Mouse (Mus musculus): ENCODE measurements around the gene Lpcat2b. TPM values are rescaled to one million over a fixed set of nuclear protein-coding genes. Genes with fewer than 3 reads are reported as not detected.

Gene Lpcat2b
- total RNA-seq (2023; ENCODE audit: inconsistent age), result not detected in 4 replicates

DNA sequence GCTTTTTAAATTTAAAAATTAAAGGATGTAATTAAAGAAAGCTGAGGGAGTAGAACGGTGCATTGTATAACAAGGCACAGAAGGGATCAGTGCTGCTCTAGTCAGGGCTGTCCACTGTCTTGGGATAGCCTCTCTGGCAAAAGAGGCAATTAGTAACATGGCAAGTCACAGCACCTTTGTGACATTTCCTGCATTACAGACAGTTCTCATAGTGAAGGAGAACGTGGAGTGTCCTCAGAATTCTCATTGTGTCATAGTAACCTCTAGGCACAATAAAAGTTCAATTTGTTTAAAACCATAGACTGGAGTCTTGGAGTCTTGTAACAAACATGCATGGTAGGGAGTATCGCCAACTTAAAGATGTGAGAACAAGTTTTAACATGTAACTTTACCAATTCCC is at the start of gene Lpcat2b:
Gene Lpcat2b (plus strand): TSS at position 301 of the 400 bp plus-strand sequence.

GRCm38 (mm10) chr5:107402436-107402835 is 28.9 kb upstream of the Lpcat2b start, which contains the start of gene Ephx4:
TSS of gene Ephx4 (plus strand) at chr5:107402736.

DNA sequence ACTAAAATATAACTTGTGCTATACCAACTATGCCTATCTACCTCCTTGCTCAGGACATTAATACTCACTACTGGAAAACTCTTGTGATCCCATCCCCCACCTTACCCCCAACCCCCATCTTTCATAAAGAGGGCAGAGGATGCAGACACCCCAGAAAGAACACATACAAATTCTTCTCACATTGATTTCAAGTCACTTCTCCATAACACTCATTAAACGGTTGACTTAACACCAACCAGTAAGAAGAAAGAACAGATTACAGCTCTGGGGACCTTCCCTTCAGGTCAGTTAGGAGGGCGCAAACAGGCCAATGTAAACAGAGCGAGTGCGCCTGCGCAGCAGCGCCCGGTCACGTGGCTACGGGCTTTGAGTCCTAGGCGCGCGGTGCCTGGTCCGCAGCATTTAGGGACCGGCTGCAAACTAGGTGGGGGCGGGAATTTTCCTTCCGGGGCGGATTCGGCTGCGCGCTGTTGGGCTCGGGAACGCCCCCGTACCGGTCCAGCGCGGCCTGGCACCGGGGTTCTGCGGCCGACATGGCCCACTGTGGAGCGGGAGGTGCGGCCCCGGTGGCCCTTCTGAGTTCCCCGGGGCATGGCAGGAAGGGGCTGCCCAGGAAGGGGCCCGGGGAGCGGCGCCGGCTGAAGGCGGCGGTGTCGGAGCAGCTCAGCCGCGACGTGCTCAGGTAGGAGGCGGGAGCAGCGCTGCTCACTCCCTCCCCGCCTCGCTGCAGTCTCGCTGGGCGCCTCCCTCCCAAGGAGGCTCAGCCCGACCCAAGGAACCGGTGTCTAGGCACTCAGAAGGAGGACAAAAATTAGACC is 6.3 kb downstream of the Lpcat2b start, which contains the start of gene Btbd8:
Gene Btbd8 (plus strand): TSS at position 534 of the 818 bp plus-strand sequence.

Other genes starting within 250 kb of the Lpcat2b start
- 0.38 to 0.54 TPM (median 0.47 TPM) in 4 replicates for gene Tgfbr3, start 141.9 kb upstream of the Lpcat2b start, total RNA-seq (2023; ENCODE audit: inconsistent age)
- gene Brdt, start 100.4 kb upstream of the Lpcat2b start, total RNA-seq (2023; ENCODE audit: inconsistent age), result 0.51 to 1.3 TPM (median 0.65 TPM) in 4 replicates
- not detected in 4 replicates for gene Ephx4, start 28.8 kb upstream of the Lpcat2b start, total RNA-seq (2023; ENCODE audit: inconsistent age)
- 13.8 to 17.9 TPM (median 16.0 TPM) in 4 replicates for gene Btbd8, start 6.4 kb downstream of the Lpcat2b start, total RNA-seq (2023; ENCODE audit: inconsistent age)
- 0.32 TPM in 1 of 4 replicates, not detected in the others for gene Gm42669, start 76.1 kb downstream of the Lpcat2b start, total RNA-seq (2023; ENCODE audit: inconsistent age)
- 0.09 TPM in 1 of 4 replicates, not detected in the others for gene 1700028K03Rik, start 103.2 kb downstream of the Lpcat2b start, total RNA-seq (2023; ENCODE audit: inconsistent age)
- gene Rpap2, start 165.8 kb downstream of the Lpcat2b start, total RNA-seq (2023; ENCODE audit: inconsistent age), result 15.3 to 21.4 TPM (median 19.4 TPM) in 4 replicates
- gene Glmn, start 166.3 kb downstream of the Lpcat2b start, total RNA-seq (2023; ENCODE audit: inconsistent age), result 9.7 to 16.9 TPM (median 13.4 TPM) in 4 replicates